Mouse (Mus musculus) megakaryocyte, adult 5-6 weeks (primary cell): ENCODE data around the gene Kdm6b. TPM values are rescaled to one million over a fixed set of nuclear protein-coding genes. Genes with fewer than 3 reads are reported as not detected.

Experiments
- ATAC-seq: 2 replicates; pipeline ENCODE4 v1.8.0; 2016; ENCODE audit warnings: mild to moderate bottlenecking, inconsistent platforms; ENCODE audit not compliant: poor library complexity, severe bottlenecking
- total RNA-seq, 2 experiments: library from RNA; stranded (forward) in 1 of 2; stranded (reverse) in 1 of 2; fragments of 153-499, 151-499 nt in 1 of 2; fragments of 221-1000, 200-1000 nt in 1 of 2; gene quantifications; 2 replicates each; pipeline versions ENCODE4 v1.2.3 to v1.2.4; 2015 to 2017

Gene Kdm6b
- total RNA-seq, 2 experiments from 2014 or later = 5.0 to 27.1 TPM

DNA sequence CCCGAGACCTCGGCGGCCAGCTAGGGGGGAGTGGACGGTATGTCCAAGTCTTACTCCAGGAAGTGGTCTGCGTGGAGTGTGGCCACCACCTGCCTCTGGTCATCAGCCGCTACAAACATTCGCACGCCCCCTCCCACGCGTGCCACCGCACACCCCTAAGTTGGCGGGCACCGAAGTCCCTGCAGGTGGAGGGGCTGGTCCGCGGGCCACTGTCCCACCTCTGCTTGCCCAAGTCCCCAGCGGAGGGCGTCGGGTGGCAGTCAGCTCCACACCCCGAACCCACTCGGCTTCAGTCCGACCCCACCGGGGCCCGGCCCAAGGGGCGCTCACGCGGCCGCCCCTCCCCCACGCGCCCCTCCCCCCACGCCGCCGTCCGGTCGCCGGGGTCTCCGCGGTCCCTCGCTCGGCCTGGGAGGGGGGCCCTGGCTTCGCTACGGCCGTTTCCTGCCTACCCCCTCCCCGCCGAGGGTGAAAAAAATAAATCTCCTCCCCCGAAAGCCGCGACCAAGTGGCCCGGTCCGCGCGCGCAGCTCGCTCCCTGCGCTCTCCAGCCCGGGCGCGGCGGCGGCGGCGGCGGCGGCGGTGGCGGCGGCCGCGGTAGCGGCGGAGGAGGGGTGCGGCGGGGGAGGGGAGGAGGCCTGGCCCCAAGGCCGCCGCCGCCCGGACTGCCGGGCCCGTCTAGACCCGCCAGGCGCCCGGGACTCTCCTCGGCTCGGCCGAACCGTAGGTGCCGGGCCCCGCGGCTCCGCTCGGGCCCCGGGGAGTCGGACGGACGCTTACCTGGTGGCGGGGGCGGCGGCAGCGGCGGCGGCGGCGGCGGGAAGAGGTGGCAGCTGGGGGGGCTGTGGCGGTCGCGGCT is 44.9 kb downstream of the Kdm6b start:
- no peak for ATAC-seq

DNA sequence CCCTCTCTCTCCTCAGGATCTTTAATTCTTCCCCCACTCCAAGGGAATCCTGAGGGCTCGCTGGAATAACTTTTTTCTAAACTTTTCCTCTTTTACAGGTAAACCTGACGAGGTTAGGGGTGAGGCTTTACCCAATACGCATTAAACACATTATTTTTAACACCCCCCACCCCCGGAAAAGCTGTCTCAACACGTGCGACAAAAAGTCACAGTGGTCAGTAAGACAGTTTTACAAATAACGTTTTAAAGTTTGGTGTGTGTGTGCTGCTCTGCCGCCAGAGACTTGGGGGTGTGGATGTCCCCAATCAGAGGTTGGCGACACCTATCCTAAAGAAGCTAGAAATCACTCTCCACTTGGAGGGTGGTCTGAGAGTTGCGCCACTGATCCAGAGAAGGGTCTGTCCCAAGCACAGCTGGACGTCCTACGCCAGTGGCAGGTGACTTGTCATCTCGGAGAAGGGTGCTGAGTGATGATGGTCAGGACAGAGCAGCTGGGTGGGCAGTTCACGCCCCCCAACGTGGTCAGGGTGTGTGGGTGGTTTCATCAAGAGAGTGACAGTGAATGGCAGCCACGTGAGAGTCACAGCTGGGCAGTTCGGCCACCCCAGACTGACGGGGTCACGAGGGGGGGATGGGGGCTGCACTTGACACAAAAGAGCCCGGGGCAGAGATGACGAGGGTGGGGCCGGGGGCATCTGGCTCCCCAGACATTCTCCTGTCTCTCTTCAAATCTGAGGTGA is 45.7 kb downstream of the Kdm6b start:
- no peak for ATAC-seq

DNA sequence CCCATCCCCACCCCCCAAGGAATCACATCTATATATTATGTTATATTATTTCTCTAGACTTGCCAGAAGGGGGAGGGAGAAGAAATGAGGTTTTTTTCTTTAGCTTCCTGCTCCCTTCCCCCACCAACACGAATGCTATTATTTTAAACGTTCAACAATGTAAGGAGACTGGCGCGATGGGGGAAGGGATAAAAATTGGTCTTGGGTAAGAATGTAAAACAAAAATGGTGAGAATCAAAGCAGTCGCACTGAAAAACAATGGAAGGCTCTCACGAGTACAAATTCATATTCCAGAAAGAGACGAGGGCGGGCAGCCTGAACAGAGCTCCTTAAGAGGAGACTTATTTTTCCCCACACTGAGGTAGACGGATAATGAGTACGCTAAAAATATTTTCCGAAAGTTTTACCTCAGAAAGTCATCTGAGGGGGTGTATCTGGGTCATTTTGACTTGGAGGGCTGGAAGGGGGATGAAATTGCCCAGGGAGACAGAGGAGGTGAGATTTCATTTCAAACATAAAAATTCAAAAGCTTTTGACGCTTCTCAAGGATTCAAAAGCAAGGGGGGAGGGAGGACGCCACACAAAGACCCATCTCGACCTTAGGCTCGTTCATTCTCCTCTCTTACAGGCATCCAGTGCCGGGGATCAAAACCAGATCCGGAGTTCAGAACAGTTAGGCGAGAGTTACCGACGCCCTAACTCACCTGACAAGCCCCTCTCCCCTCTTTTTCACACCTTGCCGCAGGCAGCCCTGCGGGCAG is 46.4 kb downstream of the Kdm6b start:
- no peak for ATAC-seq

DNA sequence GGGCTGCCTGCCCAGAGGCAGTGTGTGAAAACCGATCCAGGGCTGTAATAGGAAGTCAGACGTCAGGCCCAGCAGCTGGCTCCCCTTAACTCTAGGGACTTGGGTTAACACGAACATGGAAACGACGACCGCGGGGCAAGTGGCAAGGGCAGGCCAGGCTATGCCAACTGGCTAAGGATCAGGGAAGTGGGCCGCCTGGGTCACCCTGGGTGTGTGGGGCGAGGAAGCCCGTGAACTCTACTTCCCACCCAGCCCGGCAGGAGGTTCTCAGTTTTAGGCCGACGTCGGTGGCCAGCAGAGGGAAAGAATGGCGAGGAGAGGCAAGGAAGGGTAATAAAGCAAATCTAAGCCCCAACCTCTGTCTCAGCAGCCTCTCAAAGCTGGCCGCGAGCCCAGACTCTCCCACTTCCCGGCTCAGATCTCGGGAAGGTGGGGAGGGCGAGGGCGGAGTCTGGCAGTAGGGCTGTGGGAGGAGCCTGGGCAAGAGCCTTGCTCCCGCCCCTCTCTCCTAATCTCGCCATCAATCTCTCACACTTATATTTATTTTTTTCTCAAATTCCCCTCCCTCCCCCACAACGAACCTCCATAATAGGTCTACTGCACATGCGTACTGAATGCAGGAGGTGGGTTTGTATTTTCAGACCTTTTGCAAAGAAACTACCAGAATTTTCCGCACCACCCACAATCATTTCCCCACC is 47.2 kb downstream of the Kdm6b start:
- ATAC-seq = peak; percentile 78

DNA sequence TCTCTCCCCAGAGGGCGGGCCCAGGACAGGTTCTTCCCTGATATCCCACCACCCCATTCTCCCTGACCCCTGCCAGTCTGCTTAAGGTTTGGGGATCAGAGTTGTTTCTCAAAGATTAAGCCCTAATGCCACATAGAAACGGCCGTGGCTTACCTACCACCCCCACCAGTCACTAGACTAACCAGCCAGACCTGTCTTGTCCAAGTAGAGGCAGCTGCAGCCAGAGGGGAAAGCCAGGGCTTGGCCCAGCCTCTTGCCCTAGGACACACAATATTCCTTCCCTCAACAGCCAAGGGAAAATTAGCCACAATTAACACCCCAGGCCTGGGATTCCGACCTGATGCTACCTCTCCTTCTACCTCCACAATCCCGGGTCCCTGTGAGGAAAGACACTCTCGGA is 47.8 kb downstream of the Kdm6b start:
- ATAC-seq = no peak

DNA sequence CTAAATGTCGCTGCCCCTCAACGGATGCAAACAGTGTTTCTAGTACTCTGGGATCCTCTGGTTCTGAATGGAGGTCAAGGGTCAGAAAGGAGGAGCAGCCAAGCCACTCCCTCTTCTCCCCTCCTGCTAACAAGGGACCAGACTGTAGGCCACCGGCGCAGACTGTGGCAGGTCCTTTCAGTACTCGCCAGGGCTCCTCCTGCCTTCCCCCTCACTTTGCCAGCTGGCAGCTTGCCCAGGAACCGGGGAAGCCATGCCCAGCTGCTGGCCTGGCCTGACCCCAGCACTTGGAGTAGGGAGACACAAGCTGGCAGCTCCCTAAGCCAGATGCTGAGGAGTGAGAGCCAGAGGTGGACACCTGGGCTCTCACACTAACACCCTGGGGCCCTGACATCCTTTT is 48.6 kb downstream of the Kdm6b start:
- ATAC-seq = no peak

DNA sequence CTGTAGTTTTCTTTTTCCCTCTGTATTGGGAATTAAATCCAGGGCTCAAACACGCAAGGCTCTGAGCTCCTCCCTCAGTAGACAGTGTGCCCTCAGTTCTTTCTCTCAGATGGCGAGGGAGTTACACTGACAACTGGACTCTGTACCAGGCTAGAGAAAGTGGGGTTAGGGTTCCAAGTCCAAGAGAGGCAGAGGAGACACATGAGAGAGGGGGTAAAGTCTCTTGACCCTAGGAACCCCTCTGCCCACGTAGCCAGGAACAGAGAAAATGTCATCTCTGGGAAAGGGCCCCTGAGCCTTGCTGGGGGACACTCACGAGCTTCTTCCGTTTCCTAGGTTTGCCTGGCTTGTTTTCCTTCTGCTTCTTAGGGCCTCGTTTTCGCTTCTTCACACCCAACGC is 49.1 kb downstream of the Kdm6b start:
- ATAC-seq = no peak

DNA sequence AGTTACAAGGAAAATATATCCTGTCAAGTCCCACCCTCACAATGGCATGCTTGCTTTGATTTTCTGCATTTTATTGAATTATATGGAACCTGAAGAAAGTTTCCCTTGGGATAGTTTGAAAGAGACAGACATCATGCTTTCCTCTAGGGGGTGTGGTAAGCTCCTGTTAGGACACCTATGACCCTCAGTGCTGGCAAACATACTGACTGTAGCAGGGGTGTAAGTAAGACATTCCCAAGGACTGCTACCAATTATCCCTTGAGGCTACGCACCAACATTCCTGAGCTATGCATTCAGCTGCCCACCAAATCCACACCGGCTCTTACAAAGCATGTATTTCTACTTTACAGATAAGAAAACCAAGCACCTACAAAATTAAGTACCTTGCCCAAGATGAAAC is 51.0 kb downstream of the Kdm6b start:
- ATAC-seq = no peak

DNA sequence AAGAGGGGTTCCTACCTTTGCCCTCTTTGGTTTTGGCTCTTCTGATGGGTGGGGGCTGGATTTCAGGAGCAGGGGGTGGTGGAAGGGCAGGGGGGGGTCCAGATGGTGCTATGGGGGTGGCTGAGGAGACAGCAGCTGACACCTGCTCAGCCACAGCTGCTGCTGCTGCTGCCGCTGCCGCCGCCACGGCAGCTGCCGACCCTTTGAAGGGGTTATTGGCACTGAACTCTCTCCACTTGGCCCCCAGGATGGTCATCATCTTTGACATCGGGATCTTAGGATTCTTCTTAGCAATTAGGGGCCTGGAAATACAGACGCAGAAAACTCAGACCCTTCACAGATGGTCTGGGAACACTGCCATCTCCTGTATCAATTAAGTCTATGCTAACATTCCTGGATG is 51.5 kb downstream of the Kdm6b start:
- no peak for ATAC-seq

DNA sequence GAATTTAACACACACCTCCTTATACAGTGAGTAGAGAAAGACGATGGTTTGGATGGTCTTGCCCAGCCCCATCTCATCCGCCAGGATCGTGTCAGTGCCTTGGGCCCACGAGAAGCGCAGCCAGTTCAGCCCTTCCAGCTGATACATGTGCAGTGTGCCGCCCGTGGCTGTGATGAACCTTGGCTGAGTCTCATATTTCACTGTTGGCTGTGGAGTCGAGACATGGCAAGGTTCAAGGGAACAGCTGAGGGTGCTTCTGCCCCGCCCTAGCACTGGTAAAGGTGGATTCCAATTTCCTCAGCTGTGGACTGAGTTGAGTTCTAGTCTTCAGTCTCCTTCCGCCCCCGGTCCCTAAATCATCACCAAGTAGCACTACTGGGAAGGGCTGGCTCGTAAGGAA is 55.8 kb downstream of the Kdm6b start:
- ATAC-seq = no peak

DNA sequence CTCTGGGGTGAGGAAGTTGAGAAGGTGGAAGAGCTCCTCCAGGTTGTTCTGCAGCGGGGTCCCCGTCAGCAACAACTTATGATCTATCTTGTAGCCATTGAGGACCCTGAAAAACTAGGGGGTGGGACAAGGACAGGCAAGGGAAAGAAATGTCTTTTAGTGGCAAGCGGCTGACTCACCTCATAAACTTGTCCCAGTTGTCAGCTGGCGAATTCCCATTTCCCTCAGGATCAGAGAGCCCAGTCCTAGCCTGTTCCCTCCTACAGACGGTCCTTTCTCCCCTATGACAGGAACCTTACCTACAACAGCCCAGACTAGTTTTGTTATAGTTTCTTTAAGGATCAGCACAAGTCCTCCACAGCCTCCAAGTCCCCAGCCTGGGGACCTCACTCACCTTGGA is 56.9 kb downstream of the Kdm6b start:
- no peak for ATAC-seq

Other genes with a start within 250 kb of the Kdm6b start
- gene Alox8, start 215.8 kb downstream of the Kdm6b start, total RNA-seq (2015) = 1.3 and 1.5 TPM in 2 replicates
- 1.8 and 2.0 TPM in 2 replicates for gene Alox8, start 215.8 kb downstream of the Kdm6b start, total RNA-seq (2017)
- gene Gucy2e, start 176.6 kb downstream of the Kdm6b start, total RNA-seq (2015) = 0.16 TPM in 1 of 2 replicates, not detected in the other
- gene Gucy2e, start 176.6 kb downstream of the Kdm6b start, total RNA-seq (2017) = 0.07 and 0.33 TPM in 2 replicates
- gene Cntrob, start 89.9 kb downstream of the Kdm6b start, total RNA-seq (2015) = 15.2 and 28.3 TPM in 2 replicates
- gene Cntrob, start 89.9 kb downstream of the Kdm6b start, total RNA-seq (2017) = 10.4 and 13.8 TPM in 2 replicates
- gene Trappc1, start 89.7 kb downstream of the Kdm6b start, total RNA-seq (2015) = 219 and 269 TPM in 2 replicates
- 155 and 195 TPM in 2 replicates for gene Trappc1, start 89.7 kb downstream of the Kdm6b start, total RNA-seq (2017)
- 0.59 and 1.3 TPM in 2 replicates for gene Kcnab3, start 87.4 kb downstream of the Kdm6b start, total RNA-seq (2015)
- gene Kcnab3, start 87.4 kb downstream of the Kdm6b start, total RNA-seq (2017) = 0.40 and 1.7 TPM in 2 replicates
- gene Rnf227, start 73.2 kb downstream of the Kdm6b start, total RNA-seq (2015) = 3.7 and 8.1 TPM in 2 replicates
- 7.2 and 8.7 TPM in 2 replicates for gene Rnf227, start 73.2 kb downstream of the Kdm6b start, total RNA-seq (2017)
- gene Chd3, start 44.3 kb downstream of the Kdm6b start, total RNA-seq (2015) = 13.6 and 13.9 TPM in 2 replicates
- 17.1 and 19.8 TPM in 2 replicates for gene Chd3, start 44.3 kb downstream of the Kdm6b start, total RNA-seq (2017)
- 90.6 and 105 TPM in 2 replicates for gene Naa38, start 18.2 kb downstream of the Kdm6b start, total RNA-seq (2015)
- 147 and 161 TPM in 2 replicates for gene Naa38, start 18.2 kb downstream of the Kdm6b start, total RNA-seq (2017)
- gene Cyb5d1, start 18.0 kb downstream of the Kdm6b start, total RNA-seq (2015) = 11.6 and 15.3 TPM in 2 replicates
- gene Cyb5d1, start 18.0 kb downstream of the Kdm6b start, total RNA-seq (2017) = 24.0 and 28.1 TPM in 2 replicates
- 0.14 TPM in 1 of 2 replicates, not detected in the other for gene Tmem88, start 15.4 kb downstream of the Kdm6b start, total RNA-seq (2015)
- gene Tmem88, start 15.4 kb downstream of the Kdm6b start, total RNA-seq (2017) = 0.18 TPM in 1 of 2 replicates, not detected in the other
- gene Dnah2, start 135.4 kb upstream of the Kdm6b start, total RNA-seq (2015) = 0.54 and 1.8 TPM in 2 replicates
- 2.1 and 8.0 TPM in 2 replicates for gene Dnah2, start 135.4 kb upstream of the Kdm6b start, total RNA-seq (2017)
- gene Efnb3, start 146.5 kb upstream of the Kdm6b start, total RNA-seq (2015) = 0.11 TPM in 1 of 2 replicates, not detected in the other
- gene Efnb3, start 146.5 kb upstream of the Kdm6b start, total RNA-seq (2017) = 0.45 TPM in 1 of 2 replicates, not detected in the other
- 11.8 and 12.2 TPM in 2 replicates for gene Wrap53, start 166.6 kb upstream of the Kdm6b start, total RNA-seq (2015)
- 5.3 and 5.9 TPM in 2 replicates for gene Wrap53, start 166.6 kb upstream of the Kdm6b start, total RNA-seq (2017)
- 59.2 and 64.7 TPM in 2 replicates for gene Trp53, start 166.7 kb upstream of the Kdm6b start, total RNA-seq (2015)
- 21.8 and 28.3 TPM in 2 replicates for gene Trp53, start 166.7 kb upstream of the Kdm6b start, total RNA-seq (2017)
- 0.91 and 2.2 TPM in 2 replicates for gene Atp1b2, start 192.3 kb upstream of the Kdm6b start, total RNA-seq (2015)
- gene Atp1b2, start 192.3 kb upstream of the Kdm6b start, total RNA-seq (2017) = 0.26 and 0.45 TPM in 2 replicates
- not detected in 2 replicates for gene Shbg, start 204.2 kb upstream of the Kdm6b start, total RNA-seq (2015)
- not detected in 2 replicates for gene Shbg, start 204.2 kb upstream of the Kdm6b start, total RNA-seq (2017)
- not detected in 2 replicates for gene Sat2, start 208.3 kb upstream of the Kdm6b start, total RNA-seq (2015)
- not detected in 2 replicates for gene Sat2, start 208.3 kb upstream of the Kdm6b start, total RNA-seq (2017)
- 25.3 and 29.0 TPM in 2 replicates for gene Fxr2, start 219.3 kb upstream of the Kdm6b start, total RNA-seq (2015)
- 33.3 and 36.5 TPM in 2 replicates for gene Fxr2, start 219.3 kb upstream of the Kdm6b start, total RNA-seq (2017)
- gene Sox15, start 241.6 kb upstream of the Kdm6b start, total RNA-seq (2015) = not detected in 2 replicates
- 0.22 TPM in 1 of 2 replicates, not detected in the other for gene Sox15, start 241.6 kb upstream of the Kdm6b start, total RNA-seq (2017)
- 34.9 and 40.9 TPM in 2 replicates for gene Mpdu1, start 249.0 kb upstream of the Kdm6b start, total RNA-seq (2015)
- gene Mpdu1, start 249.0 kb upstream of the Kdm6b start, total RNA-seq (2017) = 55.7 and 56.5 TPM in 2 replicates